Mouse (Mus musculus) fat pad, adult 2 months (tissue): ENCODE measurements at regions not wholly inside any gene's neighbourhood (a gene's known extent, or its start where the extent isn't known, plus 50 kb on each side); places are given as distances from the start of the nearest gene placed in this dataset.

Experiments
- DNase-seq: peaks from one replicate; pipeline ENCODE4 v3.0.0-alpha.2; 2011; ENCODE audit warnings: low read depth, low spot score; ENCODE audit errors: extremely low read depth

DNA sequence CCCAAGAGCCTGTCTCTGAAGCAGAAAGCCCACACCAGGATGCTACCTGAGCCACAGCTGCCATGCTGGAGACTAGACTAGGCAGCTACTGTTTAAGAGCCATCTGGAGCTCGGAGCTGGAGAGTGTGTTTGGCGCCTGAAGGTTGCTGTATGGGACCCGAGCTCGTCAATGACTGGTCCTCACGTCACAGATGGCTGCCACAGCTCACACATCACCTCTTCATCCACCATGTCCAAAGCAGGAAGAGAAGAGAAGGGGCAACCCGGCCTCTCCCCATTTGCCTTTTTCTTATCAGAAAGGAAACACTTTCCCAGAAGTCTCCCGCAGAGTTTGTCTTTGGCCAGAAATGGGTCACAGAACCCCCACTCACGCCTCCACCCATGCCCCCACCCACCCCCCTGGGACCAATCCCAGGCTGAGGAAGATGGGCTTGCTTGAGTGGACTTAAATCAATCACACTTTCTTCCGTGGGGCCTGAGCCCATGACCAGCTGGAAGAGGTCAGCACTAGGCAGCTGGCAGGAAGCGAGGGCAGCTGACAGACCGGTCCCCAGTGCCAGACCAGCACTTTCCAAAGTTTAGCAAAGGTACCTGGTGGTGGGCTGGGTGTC lies 53.5 kb upstream of the Ptpn1 start:
- no peak for DNase-seq

DNA sequence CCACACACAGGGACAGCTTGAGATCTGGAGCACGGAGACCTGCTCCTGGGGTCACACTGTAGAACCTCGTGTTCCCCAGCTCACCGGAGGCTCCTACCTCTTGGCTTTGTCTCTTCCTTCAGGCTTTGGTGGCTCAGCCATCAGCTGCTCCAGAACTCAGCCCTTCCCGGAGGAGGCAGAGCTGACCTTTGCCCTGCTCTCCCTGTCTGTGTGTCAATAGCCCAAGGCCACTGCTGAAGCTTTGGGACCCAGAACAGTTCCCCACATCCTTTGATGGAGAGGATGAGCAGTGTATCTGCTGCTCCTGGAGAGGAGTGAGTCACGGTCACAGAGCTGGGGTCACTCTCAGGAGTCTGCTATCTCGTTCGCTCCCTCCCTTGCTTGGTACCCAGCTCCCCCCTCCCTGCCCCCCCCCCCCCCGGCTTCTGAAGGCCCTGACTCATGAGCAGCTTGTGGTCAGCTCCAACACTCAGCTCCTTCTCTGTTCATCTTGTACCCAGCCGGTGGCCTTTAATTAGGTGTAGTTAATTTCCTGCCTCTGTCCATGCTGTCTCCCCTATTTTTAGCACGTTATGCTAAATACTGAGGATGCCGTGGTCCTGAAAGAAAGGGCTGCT lies 54.5 kb upstream of the Ptpn1 start:
- no peak for DNase-seq

DNA sequence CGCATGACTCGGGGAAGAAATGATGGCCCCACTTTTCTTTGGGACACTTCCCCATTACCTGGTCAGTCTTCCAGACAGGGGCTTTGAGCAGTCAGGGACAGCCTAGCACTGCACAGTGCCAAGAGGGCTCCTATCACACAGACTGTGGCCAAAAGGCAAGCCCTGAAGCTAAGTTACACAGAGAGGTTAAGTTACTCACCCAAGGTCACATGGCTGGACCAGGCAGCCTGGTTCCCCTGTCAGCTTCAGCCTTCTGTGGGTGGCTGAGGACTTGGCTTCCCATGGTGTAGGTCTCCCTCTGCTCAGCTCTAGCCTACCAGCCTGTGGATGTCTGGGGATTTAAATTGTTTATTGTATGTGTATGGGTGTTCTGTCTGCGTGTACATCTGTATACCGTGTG lies 59.4 kb upstream of the Ptpn1 start:
- no peak for DNase-seq

DNA sequence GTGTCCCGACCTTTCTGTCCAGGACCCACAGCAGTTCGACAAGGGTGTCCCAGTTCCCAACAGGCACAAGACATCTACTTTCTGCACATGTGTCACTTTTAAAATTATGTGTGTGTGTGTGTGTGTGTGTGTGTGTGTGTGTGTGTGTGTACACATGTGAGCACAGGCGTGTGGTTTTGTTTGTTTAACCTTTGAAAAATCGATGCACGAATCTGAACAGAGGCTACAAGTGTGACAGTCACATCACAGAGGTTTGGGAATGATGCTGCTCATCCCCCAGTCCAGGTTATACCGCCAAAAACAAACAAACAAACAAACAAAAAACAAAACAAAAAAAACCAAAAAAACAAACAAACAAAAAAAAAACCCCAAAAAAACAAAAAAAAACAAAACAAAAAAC lies 61.7 kb upstream of the Ptpn1 start:
- no peak for DNase-seq

DNA sequence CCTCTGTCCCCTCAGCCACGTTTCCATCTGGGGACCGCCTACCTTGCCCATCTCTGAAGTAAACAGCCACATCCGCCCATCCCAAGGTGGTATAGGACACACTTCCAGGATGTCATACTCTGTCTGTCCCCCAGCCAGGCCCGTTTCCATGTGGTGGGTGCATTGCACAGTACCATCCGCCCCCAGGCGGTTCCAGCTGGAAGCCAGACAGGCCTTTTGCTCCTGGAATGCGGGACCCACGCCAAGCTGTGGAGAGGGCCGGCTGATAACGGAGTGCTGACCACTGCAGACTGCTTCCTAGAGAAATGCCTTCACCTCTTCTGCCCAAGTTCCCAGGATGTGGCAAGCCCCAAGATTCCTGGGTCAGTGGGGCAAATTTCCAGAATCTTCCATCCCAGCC lies 65.1 kb upstream of the Ptpn1 start:
- no peak for DNase-seq

DNA sequence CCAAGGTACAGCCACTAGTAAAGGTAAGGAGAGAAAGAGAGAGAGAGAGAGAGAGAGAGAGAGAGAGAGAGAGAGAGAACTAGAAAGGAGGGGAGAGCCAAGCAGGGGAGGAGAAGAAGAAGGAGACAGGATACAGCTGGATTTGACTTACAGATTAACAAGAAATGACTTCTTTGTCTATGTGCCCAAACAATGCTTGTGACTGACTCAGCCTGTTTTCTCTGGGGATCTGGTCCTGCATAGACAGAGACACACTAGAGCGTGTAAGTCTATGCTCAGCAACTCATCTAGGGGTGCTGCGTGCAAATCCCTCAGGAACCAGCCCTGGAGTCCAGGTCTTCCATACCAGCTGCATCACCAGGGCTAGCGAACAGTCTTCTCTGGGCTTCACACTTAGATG lies 66.3 kb upstream of the Ptpn1 start:
- no peak for DNase-seq

DNA sequence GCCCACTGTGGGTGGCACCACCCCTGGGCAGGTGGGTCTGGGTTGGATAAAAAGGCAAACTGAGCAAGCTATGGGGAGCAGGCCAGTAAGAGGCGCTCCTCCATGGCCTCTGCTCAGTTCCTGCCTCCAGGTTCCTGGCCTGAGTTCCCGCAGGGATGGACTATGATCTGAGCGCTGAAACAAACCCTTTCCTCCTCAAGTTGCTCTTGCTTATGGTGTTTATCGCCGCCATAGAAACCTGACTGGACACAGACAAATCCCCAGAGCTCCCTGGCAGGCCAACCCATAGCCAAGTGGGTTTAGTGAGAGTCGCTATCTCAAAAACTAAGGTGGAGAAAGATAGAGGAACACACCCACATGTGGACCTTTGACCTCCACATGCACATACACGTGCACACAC lies 67.2 kb upstream of the Ptpn1 start:
- DNase-seq, result no peak

DNA sequence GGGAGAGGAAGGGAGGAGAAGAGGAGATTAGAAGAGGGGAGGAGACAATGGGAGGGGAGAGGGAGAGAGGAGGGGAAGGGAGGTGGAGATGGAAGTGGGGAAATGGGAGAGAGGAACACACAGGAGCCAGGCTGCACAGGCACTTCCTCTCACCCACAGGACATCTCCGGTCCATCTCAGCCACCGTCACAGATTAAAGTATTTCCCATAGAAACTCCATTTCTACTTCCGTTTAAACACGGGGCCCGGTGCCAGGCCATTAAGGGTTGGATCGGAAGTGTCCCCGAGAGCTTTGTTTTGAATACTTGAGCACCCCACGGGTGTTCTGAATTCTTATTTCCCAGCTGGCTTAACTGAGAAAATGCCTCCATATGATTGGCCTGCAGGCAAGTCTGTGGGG lies 67.6 kb upstream of the Ptpn1 start:
- DNase-seq, result no peak

DNA sequence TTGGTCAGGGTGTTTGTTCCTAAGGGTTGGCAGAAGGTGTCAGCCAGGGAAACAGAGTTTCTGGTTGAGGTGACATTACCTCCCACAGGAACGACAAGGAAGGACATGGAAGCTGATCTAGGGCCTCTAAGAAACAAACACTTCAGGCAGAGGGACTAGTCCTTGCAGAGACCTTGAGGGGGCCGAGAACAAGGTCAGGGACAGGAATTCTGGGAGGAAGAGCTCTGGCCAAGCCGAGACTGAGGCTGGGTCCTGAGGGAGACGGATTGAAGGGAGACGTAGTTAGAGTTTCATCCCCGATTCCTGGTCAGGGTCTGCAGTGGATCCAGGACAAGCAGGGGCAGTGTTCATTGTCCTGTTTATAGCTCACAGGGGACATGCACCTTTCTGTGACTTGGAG lies 68.2 kb upstream of the Ptpn1 start:
- DNase-seq, result no peak

DNA sequence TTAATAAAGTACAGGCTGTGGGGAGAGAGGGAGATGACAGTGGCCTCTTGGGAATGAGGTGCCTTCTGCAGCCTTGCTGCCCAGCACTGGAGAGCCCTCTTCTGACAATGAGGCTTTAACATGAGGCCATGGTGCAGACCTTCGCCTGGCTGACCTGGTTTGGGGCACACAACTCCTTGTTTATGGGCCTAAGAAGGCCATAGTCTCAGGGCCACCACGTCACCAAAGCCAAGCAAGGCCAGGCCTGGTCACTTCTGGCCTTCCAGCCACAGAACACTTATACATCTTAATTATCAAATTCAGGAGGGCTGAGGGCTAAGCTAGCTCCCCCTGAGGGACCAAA lies 70.7 kb upstream of the Ptpn1 start:
- DNase-seq, result no peak

DNA sequence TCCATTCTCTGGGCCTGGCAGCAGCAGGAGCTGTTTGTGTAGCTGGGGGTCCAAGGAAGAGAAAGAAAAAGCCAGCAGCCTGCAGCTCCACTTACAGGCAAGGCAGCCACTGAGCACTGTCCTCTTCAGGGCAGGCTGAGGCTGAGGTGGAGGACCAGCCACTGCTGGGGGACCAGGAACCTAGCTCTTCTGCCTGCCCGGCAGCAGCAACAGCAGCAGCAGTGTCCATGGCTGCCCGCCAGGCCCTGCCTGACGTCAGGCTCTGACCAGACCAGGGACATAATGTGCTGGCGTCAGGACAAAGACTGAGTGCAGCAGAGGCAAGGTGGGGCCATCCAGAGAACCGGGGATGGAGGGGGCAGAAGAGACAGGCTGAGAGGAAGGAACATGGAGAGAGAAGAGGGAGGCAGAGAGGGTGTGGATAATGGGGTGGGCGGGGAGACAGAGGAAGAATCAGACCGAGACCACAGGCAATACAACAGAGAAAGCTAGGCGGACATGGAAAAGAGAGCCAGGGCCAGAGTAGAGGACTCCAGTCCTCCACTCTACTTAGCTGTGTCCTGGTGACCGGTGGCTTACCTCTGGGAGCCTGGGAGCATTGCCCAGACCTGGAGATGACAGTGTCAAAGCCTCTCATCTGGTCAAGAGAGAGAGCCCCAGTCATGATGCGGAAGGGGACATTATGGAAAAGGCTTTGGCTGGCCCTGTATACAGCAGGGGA lies 71.2 kb upstream of the Ptpn1 start:
- no peak for DNase-seq

DNA sequence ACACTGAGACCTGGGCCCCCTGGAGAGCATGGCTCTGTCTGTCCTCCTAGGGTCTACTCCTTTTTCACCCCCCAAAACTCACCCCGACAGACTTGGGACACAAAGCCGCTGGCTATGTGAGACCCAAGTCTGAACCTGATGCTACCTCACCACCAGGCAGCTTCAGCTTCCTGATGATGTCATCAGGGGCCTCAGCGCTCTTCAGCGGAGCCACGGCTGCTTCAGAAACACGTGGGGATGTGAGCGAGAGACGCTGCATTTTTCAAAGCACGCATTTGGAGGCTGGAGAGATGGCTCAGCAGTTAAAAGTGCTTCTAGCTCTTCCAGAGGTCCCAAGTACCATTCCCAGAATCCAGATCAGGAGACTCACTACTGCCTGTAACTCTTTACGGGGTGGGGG lies 72.3 kb upstream of the Ptpn1 start:
- no peak for DNase-seq

DNA sequence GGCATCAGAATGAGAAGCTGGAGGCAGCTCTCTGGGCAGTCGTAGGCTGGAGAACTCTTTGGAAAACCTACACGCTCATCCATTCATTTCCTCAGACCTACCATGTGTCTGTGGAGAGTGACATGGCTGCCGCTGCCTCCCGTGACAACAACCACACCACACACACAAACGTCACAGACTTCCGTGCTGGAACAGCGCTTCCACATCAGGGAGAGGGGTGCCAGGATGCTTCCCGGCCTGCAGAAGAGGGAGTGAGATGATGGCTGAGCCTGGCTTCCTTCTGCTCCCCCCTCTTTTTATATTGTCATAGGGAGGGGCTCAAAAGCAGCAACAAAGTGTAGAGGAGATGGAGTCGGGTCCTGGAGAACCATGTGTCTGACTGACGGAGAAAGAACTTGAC lies 73.5 kb upstream of the Ptpn1 start:
- no peak for DNase-seq

DNA sequence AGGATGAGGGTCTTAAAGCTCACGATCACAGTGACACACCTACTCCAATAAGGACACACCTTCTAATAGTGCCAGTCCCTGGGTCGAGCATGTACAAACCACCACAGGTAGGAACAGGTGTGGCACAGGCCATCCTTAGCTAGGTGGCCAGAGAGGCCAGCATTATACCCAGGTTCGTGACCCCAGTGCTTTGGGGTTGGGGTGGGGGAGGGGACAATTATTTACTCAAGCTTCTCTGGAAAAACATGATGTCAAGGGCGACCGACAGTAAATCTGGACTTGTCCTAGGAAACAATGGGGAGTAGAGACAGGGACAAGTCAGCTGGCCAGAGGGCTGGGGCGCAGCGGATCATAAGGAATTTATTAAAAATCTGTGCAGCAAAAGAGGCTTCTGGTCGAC lies 73.9 kb upstream of the Ptpn1 start:
- no peak for DNase-seq

DNA sequence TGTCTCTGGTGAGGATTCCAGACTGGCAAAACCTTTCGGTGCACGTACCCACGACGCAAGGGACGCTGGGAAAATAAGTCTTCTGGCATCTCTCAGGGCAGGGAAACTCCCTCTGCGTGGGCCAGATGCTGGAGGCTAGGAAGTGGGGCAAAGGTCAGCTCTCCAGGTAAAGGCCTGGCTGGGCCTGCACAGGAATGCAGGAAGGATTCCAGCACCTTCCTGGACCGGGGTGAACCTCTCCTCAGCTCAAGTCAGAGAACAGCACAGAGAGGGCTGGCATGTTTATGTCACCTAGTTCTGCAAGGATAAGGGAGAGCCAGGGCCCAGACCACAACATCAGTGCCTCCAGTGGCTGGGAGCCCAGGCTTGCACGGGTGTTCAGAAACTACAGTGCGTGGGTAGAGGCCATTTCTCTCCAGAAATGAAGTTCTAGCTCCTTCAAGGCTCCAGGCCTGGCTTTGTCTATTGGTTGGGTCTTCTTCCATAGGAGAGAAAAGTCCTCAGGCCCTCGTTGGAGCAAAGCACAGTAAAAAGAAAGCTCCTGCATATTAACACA lies 74.9 kb upstream of the Ptpn1 start:
- peak; percentile 75 for DNase-seq

DNA sequence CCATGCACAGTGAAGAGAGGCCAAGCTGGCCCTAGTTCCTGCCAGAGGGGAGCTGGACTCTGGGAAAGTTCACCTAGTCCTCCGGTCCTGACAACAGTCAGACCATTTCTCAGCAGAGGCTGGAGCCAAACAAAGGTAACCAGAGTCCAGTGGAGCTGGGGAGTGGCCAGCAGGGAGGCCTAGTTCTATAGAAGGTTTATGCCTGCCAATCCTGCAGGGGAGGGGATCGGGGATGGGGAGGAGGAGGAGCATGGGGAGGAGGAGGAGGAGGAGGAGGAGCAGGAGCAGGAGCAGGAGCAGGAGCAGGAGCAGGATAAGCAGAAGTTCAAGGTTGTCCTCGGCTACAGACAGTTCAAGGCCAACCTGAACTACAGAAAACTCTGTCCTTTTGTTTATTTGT lies 75.8 kb upstream of the Ptpn1 start:
- DNase-seq, result no peak

DNA sequence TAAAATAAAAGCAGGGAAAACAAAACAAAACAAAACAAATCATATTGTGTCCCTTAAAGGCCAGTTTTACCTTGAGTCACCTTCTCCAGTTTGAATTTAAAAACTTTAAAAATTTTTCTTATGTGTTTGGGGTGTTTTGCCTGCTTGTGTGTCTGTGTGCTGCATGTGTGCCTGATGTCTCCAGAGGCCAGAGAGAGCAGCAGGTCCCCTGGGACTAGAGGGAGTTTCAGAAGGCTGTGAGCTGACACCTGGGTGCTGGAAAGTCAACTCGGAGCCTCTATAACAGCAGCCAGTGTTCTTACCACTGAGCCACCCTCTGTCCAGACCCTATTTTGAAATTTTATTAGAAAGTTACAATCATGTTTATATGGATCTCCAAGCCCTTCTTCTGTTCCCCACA lies 77.8 kb upstream of the Ptpn1 start:
- DNase-seq, result no peak

DNA sequence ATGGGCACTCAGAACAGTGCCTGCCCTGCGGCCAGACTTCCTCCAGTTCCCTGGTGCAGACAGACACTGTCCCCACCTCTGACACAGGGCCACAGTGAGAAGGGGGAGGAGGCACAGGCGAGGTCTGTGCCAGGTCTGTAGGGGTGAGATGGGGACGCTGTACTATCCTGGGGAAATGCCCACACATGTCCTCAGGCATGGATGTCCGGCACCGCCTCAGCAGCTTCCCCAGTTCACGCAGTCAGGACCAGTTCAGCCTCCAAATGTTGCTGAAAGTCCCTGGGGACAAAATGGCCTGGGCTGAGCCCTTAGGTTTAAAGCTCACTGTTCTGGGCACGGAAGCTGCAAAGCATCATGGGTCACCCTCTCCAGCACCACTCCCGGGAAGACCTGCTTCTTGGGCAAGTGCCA lies 78.4 kb upstream of the Ptpn1 start:
- no peak for DNase-seq

DNA sequence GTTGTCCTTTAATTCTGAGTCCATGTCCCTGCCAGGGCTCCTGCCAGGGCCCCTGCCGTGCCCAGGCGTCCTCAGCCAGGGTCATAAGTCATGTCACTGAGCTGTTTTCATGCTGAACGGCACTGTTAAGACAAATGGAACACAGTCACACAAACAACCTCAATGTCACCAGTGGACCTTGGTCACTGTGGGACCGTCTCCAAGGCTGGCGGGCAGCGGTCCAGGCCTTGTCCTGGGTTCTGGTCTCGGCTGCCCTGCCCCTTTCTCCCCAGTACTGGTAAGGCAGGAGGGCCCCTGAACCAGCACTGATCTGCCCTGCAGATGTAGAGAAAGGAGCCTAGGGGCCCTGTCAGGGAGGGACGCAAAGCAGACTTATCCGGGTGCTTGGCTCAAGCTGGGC lies 79.3 kb upstream of the Ptpn1 start:
- DNase-seq, result no peak

DNA sequence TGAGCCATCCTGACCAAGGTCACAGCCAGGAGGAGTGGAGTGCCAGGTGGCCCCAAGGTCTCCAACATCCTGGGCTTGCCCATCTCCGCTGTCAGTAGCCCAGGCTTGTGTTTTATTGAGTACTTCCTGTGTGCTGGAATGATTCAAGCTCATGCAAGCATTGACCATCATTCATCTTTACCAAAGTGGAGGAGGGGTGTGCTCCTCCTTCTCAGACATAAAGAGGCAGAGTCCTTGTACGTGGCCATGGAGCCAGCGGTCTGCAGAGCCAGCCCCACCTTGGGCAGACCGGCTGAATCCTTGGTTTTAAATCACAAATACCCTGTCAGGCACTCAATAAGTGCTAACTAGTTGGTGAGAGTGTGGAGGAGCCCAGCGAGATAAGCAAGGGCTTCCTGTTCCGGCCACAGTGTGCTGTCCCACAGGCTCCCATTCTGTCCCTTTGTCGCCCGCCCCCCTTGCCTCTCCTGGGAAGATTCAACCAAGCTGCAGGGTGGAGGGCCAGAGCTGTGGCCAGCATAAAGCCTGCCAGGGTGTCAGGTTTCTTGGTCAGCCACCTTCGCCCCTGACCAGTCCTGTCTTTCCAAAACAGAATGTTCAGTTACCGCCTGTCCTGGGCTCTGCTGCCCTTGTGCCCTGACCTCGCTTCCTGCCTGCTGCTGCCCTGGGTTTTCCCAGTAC lies 80.5 kb upstream of the Ptpn1 start:
- DNase-seq, result no peak

DNA sequence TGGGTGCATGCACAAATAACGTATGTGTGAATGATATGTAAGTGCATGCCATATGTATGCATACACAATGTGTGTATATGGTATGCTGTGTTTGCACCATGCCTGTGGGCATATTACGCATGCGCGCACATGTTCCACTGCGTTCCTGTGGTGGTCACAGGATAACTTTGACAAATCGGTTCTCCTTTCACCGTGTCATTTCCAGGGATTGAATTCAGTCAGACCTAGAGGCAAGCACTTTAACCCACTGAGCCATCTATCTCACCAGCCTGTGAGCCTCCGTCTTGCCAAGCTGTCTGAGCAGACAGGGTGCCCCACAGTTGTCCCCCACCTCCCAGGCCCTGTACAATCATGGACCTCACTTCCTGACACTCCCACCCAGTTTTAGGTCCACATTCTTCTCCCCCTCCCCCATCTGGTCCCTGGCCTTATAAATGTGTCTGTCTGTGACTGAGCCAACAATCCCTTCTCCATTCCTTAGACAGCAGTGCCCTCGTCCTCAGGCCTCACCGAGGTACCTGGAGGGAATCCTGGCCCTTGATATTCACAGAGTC lies 81.8 kb upstream of the Ptpn1 start:
- DNase-seq, result no peak
